Mouse (Mus musculus): Measurements from ENCODE around the gene Med24. TPM values are rescaled to one million over a fixed set of nuclear protein-coding genes. Genes with fewer than 3 reads are reported as not detected.
A peak's percentile ranks its signal among the peaks of the same experiment; 100 is the strongest.

Gene Med24
- total RNA-seq (2021), result 10 to 100 TPM; 96.8 to 99.4 TPM

DNA sequence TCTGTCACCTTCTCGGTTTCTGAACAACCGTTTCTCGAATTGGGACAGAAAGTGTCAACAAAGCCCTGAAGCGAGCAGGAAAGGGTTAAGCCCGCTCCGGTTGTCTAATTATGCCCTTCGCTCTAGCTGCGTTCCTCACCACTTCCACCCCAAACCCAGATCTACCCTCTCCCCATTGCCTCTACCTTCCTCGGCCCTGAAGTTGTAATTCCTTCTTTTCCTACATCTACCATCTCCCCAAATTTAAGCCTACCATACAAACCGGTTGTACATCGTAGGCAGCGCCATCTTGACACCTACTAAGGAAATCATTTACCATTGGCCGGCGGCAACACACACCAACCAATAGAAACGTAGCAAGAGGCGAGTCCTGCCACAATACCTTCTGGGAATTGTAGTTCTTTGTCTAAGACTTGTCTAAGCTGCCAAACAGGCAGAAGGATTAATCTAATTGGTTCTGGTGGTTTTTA lies at the start of gene Med24:
Med24 (minus strand) TSS at position 317 of the 470 bp plus-strand sequence.
- peak; percentile 86 for DNase-seq
- intact Hi-C loops (cut with DNase I), result no loop called here

DNA sequence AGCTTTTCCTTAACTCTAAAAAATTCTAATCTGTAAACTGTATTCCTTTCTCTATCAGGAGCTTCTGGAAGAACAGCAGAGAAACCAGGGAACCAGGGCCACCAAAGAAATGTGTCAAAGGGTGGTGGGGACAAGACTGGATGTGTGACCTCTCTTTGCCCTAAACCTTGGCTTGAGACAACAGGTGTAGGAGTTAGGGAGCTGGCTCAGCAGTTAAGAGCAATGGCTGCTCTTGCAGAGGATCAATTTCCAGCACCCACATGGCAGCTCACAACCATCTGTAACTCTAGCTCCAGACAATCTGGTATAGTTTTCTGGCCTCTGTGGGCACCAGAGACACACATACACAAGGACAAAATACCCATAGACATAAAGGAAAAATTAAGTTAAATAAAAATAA lies 48.7 kb upstream of the Med24 start:
- intact Hi-C loops (cut with DNase I), result loop anchor here (5.0 kb wide), 1 partner anchor 36 kb away; the partner anchor contains the start of gene Thra
- DNase-seq, result no peak

DNA sequence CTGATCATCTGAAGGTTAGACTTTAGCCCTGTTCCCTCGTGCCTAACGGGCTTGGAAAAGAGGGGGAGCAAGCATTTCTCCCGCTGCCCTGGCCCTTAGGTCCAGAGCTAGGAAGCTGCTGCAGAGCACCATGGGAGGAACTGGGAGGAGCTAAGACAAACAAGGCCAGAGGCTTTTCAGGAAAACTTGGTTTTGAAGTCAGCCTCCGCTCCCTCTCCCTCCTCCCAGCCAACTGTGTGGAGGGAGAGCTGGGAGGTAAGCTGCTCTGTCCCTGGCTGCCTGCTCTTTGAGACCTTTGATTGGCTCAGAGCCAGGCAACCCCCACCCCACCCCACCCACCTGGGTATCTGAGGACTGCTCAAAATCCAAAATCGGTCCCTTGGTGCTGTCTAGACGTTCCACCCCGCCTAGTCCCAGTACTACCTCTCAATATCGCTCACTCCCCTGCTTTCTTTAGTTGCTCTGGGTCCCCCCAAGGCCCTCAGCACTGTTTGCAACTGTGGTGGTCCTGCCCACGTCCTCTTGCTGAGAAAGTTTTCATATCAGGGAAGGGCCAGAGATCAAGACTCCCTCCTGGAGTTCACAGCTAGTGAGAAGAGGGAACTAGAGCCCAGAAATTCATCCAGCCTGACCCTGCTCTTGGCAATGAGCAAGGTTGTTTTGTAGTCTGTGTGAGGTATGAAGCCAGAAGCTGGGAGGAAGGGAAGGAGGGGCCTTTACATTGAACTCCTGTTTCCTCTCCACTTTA lies 47.8 kb upstream of the Med24 start:
- intact Hi-C loops (cut with DNase I), result loop anchor here (5.0 kb wide), 1 partner anchor 35 kb away; the partner anchor contains the start of gene Thra
- no peak for DNase-seq

DNA sequence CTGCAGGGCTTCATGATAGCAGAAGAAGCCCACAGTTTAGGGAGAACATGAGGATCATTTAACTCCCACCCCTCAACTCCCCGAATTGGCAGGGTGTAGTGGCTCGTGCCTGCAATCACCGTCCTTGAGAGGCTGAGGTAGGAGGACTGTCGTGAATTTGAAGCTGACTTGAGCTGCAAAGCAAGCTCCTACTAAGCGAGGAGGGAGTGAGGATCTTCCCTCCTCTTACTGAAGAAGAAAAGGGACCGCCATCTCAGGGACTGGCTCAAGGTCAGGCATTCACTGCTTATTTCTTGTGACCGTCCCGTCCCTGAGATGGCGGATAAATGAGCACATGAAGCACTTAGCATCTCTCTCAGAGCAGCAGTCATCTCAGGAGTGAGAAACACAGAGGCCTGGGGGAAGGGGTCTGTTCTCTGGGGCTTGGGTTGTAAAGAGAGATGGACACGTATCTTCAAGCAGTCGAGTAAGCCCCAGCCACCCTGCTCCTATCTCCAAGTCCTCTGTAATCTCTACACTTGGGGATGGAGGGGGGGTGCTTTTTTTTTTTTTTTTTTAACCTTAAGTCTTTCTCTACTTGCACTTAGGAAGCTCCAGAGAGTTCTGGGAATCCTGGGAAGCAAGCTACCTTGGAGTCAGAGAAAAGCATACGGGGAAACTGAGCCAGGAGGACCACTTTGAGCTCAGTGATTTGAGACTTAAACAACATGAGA lies 47.0 kb upstream of the Med24 start:
- DNase-seq, result no peak
- intact Hi-C loops (cut with DNase I), result loop anchor here (5.0 kb wide), 1 partner anchor 34 kb away; the partner anchor contains the start of gene Thra

DNA sequence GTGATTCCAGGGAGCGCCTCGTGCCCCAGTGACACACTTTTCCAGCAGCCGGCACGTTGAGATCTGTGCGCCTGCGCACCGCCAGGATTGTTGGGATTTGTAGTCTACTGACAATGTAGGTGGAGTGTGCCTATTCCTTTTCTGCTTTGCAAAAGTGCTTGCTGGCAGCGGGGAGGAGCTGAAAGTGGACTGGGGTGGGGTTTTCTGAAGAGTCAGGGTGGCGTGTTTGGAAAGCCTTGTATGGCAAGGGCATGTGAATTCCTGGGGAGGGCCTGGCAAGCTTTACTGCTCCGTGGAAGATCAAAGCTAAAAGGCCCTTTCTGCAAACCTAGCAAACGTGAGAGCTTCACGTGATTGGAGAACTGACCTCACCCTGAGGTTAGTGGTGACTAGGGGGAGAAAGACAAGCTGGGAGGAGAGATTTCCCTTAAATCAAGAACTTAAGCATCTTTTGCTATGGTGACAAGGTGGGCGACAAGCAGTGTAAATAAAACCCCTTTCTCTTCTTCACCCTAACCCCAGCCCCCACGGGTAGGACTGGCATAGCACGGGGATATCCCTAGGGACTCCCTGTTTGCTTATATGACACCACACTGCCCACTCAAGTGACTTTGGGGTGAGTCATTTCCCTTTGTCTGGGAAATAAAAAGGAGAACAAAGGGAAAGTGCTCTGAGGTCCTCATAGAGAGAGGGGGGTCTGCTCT lies 46.3 kb upstream of the Med24 start:
- peak; percentile 96 for DNase-seq
- intact Hi-C loops (cut with DNase I), result loop anchor here (5.0 kb wide), 1 partner anchor 33 kb away; the partner anchor contains the start of gene Thra

DNA sequence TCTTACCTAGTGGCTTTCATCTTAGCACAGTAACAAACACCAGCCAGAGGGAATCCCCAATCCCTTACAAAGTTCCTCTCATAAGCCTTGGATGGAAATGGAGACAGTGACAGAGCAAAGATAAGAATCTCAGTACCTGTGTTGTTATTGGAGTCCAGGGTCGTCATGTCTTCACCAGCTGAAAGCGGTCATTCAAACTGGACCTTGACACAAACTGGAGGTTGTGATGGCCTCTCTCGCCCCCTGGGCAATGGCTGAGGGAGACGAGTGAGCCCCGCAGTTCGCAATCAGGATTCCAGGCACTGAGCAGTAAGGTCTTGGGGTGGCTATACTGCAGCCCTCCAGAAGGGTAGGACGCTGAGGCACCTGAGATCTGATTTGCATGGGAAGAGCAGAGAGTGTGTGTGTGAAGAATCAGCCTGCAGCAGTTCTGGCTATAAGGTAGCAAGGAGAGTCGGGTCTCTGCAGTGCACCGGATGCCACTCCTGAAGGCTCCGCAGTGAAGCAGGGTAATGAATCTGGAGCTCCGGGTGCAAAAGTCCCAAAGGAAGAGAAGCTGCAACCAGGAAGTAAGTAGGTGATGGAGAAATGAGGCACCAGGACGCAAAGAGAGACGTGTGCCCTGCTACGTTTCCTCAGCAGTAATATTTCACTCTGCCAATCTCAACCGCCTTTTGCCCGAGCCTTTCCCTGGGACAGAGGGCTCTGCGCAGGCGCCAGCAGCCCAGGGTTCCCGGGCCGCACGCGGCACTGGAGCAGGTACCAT lies 45.5 kb upstream of the Med24 start, which contains the start of gene Nr1d1:
Nr1d1 (minus strand) TSS at position 752 of the 766 bp plus-strand sequence.
- DNase-seq, result no peak
- intact Hi-C loops (cut with DNase I), result loop anchor here (5.0 kb wide), 1 partner anchor 32 kb away; the partner anchor contains the start of gene Thra

DNA sequence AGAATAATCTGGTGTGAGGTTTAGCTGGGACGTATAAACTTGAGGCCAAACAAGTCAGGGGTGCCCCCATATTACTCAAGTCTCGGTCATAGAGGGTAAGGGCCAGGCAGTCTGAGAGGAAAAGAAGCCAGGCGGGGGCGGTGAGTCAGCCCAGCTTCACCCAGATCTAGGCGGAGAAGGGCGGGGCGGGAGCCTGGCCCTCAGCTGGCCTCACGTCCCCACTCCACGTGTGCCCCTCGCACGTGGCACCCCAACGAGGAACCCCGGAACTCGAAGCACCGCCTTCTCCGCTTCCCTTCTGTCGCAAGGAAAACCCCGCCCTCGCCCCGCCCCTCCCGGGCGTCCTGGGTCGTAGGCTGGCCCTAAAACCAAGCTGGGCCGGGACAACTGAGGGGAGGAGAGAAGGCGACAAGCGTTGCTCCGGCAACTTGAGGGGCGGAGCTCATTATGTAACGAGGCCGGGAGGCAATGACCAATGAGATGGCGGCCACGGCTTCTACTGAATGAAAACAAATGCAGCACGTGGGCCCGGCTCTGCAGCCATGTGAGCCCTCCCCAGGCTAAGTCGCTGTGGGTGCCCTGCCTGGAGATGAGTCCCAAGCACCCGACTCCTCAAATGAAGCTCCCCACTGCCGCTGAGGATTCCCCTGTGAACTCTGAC lies 44.5 kb upstream of the Med24 start:
- DNase-seq, result peak; percentile 93
- intact Hi-C loops (cut with DNase I), result no loop called here

DNA sequence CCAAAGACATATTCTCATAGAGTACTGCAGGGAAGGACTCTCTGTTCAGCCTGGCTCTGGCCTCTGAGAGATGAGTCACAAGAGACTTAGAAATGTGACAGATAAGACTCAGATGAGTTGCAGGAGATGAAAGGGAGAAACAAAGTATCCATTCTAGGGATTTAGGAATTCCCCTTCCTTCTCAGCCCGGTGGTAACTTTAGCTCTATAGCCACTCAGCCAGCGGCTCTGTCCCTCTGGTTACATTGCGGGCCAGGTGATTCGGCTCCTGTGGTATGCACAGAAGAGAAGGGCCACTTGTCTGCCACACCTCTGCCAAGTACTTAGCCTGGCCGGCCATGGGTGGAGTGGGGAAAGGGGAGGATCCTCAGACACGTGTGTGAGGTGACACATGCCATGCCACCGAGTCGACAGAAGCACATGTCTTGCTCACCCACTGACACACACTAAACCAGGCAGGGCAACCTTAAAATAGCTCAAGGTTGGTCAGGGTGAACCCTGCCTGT lies 43.5 kb upstream of the Med24 start:
- intact Hi-C loops (cut with DNase I), result no loop called here

DNA sequence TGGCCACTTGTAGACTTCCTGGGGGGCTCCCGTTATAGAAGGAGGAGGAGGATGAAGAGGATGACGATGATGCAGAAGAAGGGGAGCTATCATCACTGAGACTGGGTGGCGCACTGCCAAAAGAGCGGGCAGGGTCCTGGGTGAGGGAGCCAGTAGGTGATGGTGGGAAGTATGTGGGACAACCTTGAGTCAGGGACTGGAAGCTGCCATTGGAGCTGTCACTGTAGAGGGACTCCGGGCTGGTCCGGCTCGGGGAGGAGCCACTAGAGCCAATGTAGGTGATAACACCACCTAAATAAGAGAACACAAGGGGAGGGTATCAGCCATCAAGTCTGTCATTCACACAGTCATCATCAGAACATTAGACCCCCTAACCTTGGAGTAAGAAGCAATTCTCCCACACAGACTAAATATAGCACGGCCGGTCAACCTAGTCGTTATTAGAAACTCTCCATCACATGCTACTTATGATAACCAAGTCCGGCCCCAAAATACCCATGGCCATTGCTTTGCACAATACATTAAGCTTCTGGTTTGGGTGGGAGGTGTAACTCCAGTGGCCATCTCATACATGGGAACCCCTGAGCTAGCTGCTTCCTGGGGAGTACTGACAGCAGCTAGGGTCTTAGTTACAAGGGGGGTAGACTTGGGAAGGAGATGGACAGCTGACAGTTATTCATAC lies 42.8 kb upstream of the Med24 start:
- intact Hi-C loops (cut with DNase I), result no loop called here
- no peak for DNase-seq

More for the DNA sequence above, 43.5 kb upstream of the Med24 start:
- DNase-seq, result no peak

DNA sequence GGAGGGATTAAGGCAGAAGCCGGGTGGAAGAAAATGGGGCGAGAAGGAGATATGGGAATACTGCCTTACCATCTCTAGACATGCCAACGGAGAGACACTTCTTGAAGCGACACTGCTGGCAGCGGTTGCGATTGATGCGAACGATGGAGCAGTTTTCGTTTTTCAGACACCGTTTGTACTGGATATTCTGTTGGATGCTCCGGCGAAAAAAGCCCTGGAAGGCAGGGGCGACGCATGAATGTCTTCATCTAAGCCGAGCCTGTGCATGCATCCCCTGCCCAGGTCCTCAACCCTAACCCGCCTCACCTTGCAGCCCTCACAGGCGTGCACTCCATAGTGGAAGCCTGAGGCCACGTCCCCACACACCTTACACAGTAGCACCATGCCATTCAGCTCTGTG lies 41.9 kb upstream of the Med24 start:
- intact Hi-C loops (cut with DNase I), result no loop called here
- no peak for DNase-seq

DNA sequence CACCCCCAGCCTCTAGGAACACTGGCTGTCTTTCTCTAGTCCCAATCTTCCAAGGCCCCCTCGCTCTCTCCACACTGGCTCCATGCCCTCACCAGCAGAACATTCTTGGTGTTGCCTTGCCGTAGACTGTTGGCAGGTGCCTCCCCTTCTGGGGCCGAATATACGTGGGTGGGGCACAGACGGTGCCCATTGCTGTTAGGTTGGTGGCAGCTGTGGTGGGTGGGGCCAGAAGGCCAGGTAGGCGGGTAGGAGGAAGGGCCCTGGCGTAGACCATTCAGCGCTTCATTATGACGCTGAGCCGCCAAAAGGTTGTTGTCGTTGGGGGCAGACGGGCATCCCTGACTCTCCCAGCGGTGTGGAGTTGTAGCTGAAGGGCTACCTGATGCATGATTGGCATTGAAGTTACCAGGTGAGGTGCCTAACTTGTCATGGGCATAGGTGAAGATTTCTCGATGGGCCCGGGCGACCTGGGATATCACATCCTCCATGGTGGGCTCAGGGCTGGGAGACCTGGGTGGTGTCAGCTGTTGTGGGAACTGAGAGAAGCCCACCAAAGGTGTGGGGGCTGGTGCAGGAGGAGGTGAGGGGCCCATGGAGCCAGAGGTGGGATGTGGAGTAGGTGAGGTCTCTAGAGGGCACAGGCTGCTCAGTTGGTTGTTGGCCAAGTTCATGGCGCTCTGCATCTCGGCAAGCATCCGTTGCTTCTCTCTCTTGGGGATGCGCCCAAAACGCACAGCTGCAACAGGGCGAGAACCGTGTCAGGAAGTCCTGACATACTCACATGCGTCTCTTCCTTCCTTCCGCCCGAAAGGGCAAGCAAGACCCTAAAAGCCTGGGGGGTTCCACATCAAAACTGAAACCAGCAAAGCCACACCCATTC lies 41.1 kb upstream of the Med24 start:
- no peak for DNase-seq
- intact Hi-C loops (cut with DNase I), result no loop called here

DNA sequence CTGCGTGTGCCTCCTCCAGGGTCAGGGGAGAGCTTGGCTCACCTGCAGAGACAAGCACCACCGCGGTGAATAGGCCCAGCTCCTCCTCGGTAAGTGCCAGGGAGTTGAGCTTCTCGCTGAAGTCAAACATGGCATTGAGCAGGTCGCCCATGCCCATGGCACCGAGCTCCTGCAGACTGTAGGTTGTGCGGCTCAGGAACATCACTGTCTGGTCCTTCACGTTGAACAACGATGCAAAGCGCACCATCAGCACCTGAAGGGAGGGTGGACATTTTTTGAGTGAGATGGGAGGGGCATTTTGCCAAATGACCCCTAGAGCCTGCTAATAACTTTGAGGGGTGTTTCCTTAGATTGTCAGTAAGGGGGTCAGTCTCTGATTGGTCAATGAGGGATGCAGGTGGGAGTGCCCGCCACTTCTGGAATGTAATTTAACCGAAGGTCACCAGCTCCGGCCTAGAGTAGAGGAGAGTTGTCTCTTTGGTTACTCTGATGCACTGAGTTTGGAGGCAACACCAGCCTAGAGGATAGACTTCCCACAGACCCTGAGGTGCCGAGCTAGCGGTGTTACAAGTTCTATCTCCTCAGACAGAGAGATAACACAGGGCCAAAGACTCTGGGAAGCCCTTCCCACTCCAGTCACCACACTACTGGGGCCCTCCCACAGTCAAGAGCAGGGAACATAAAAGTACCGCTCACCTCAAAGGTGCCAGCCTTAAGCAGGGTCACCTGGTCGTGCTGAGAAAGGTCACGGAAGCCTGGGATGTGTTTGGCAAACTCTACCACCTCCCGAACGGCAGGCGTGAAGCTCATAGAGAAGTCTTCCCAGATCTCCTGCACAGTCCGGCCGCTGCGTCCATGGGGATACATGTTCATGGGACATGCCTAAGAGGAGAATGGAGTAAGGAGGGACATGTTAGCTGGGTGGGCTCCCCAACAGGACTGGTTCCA lies 40.0 kb upstream of the Med24 start:
- intact Hi-C loops (cut with DNase I), result no loop called here

DNA sequence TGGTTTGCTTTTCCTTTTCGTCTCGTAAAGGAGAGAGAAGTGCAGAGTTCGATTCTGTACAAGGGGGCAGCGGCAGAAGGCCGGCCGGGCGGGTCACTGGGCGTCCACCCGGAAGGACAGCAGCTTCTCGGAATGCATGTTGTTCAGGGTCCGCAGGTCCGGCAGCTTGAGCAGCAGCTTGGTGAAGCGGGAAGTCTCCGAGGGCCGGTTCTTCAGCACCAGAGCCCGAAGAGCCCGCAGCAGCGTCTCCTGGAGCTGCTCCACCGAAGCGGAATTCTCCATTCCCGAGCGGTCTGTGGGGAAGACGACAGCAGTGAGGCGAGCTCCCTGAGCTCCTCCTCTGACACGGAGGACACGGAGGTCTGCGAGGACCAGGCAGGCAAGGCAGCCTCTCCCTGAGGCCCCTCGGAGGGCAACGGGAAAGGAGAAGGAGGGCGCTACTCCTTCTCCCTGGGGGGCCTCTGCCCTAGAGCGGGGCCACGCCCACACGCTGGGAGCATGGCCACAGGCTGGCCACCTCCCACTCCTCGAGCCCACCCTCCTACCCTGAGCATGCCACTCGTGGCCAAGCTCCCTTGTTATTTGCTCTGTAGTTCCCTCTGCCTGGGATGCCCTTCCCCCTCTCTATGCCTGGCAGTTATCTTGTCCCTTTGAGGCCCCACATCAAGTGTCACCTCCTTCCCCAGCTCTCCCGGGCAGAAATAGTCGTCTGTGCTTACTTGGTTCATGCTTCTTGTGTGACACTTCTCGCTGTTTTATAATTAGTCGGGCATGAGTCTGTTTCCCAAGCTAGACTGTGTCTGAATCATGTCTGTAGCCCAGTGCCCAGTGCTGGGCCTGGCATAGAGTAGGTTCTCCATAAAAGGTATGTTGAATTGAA lies 39.1 kb upstream of the Med24 start:
- intact Hi-C loops (cut with DNase I), result no loop called here
- no peak for DNase-seq

More for the DNA sequence above, 40.0 kb upstream of the Med24 start:
- no peak for DNase-seq

DNA sequence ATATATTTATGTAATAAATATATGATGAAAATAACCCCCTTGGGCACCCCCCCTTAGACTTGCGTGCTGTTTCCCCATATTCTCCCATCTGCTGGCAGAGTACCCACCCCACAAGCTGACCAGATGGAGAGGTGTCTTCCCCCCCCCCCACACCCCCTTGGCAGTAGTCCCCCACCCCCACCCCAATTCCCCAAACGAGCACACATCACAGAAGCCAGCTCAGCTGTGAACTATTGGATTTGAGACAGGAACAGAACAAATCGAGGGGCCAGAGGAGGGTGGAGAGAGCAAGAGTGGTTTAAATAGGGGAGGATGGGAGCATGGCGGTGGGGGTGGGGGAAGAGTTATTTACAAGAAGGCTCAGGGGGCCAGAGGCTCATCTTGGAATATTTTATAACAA lies 38.5 kb upstream of the Med24 start:
- intact Hi-C loops (cut with DNase I), result no loop called here
- DNase-seq, result peak; percentile 52

DNA sequence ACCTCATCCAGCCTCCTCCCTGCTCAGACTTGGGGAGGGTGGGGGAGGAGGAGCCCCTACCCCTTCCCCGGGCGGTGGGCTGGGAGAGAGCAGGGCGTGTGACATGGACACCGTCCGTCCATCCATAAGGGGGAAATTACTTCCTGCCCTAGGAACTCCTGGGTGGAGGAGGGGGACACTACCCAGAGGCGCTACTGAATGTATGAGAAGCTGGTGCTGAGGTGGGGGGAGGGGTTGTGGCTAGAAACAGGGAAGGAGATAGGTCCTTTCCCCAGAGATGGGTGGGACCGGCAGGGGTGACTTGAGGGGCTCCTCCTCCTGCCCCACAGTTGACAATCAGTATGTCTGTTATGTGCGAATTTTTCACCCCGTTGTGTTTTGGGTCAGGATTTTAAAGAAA lies 38.0 kb upstream of the Med24 start:
- peak; percentile 77 for DNase-seq
- intact Hi-C loops (cut with DNase I), result no loop called here

DNA sequence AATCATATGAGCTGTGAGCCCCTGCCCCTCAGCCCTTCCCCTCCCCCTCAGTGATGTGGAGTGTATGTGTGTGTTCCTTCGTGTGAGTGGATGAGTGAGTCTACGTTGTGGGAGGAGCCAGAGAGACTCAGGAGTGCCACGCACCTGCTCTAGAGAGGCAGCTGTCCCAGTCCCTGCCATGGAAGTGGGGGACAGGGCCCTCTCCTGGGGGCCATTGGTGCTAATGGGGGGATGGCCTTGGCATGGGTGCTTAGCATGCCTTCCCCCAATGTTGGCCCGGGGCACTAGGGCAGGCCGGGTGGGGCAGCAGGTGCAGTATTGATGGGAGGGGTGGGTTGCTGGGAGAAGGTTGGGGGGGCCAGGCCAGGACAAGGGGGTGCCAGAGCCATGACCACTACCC lies 37.6 kb upstream of the Med24 start:
- DNase-seq, result no peak

More for the DNA sequence above, 37.6 kb upstream of the Med24 start:
- intact Hi-C loops (cut with DNase I), result no loop called here
